Mouse (Mus musculus) cerebellum, adult 2 months (tissue): ENCODE results near the gene Shb.

Experiments used
- CTCF ChIP-seq: fragments of 200-500 bp; IDR thresholded peaks from 2 replicates; pipeline ENCODE4 v1.5.1; 2011; ENCODE audit warnings: low read depth, mild to moderate bottlenecking, control low read depth, low read length, moderate library complexity, borderline replicate concordance; ENCODE audit not compliant: insufficient read depth
- POLR2A ChIP-seq: fragments of 200-500 bp; IDR thresholded peaks from 2 replicates; pipeline ENCODE4 v1.6.1; 2011; ENCODE audit warnings: low read length, control low read depth, borderline replicate concordance; ENCODE audit not compliant: insufficient read depth

DNA sequence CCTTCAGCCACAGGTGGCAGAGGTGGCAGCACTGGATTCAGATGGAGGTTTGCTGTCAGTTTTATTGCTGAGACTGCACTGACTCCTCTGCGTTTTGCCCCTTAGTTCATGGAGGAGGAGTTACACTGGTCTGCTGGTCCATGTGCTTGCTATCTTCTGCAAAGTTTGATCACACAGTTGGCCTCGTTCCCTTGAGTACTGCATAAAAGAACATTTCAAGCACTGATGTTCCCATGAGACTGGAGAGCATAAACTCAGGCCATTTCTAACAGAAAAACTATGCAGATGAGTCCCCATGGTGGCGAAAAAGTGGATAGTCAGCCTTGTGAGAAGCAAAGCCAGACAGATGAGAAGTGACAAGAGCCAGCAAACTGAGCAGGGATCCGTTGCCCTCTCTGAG lies 155.7 kb downstream of the Shb start:
- TF ChIP-seq POLR2A (no peak), CTCF (no peak)
